Mouse (Mus musculus): ENCODE measurements around the gene Plxnd1. TPM values are rescaled to one million over a fixed set of nuclear protein-coding genes. Genes with fewer than 3 reads are reported as not detected.

Plxnd1 gene
- polyA plus RNA-seq, 1 experiment, result 66.1 TPM

GRCm38 (mm10) chr6:115968700-115969099 lies 26.1 kb downstream of the Plxnd1 start:
- Histone ChIP-seq H3K4me1 (ENCODE audit: control insufficient read depth, insufficient read depth, insufficient read length) (peaks cover 21% of the 10 kb centered on the region; the same call in 1 of the 2 replicates), H3K4me3 (ENCODE audit: extremely low read depth, insufficient read depth, insufficient read length) (no peak overlapping the region), H3K27me3 (ENCODE audit: control insufficient read depth, insufficient read depth, low read length) (no peaks in the 10 kb centered on the region), H3K27ac (ENCODE audit: insufficient read depth, low read length) (no peak overlapping the region), H3K36me3 (ENCODE audit: control insufficient read depth, insufficient read depth, low read length) (peaks cover 11% of the 10 kb centered on the region)
- no peak for TF ChIP-seq POLR2A (IDR thresholded peaks at IDR 0.05; ENCODE audit: low read depth, low read length)
- TF ChIP-seq CTCF (IDR thresholded peaks at IDR 0.05; ENCODE audit: extremely low read depth, insufficient read depth, insufficient read length, insufficient replicate concordance), result no peak
- 83% methylated on average over 6 of the region's 6 CpGs for WGBS
- no peak for DNase-seq (ENCODE audit: low read depth in 1 of 2, low spot score in 2 of 2)

- 81% methylated on average over 5 of the region's 5 CpGs for WGBS
- peaks cover 20% of the 10 kb centered on the region; the same call in 1 of the 2 replicates for H3K4me1 ChIP-seq (ENCODE audit: control insufficient read depth, insufficient read depth, insufficient read length)
- no peak overlapping the region for H3K4me3 ChIP-seq (ENCODE audit: extremely low read depth, insufficient read depth, insufficient read length)
- no peak for DNase-seq (ENCODE audit: low read depth in 1 of 2, low spot score in 2 of 2)
- no peak overlapping the region for H3K27ac ChIP-seq (ENCODE audit: insufficient read depth, low read length)
- TF ChIP-seq POLR2A (IDR thresholded peaks at IDR 0.05; ENCODE audit: low read depth, low read length), result no peak
- TF ChIP-seq CTCF (IDR thresholded peaks at IDR 0.05; ENCODE audit: extremely low read depth, insufficient read depth, insufficient read length, insufficient replicate concordance), result no peak
- no peaks in the 10 kb centered on the region for H3K27me3 ChIP-seq (ENCODE audit: control insufficient read depth, insufficient read depth, low read length)
- peaks cover 11% of the 10 kb centered on the region for H3K36me3 ChIP-seq (ENCODE audit: control insufficient read depth, insufficient read depth, low read length)
Observed at GRCm38 (mm10) chr6:115968086-115968485, 26.7 kb downstream of the Plxnd1 start.

GRCm38 (mm10) chr6:115967291-115967880 lies 27.4 kb downstream of the Plxnd1 start:
- H3K27ac ChIP-seq (ENCODE audit: insufficient read depth, low read length), result no peak overlapping the region
- WGBS, result 91% methylated on average over 15 of the region's 15 CpGs
- DNase-seq (ENCODE audit: low read depth in 1 of 2, low spot score in 2 of 2), result no peak
- peaks cover 13% of the 10 kb centered on the region for H3K36me3 ChIP-seq (ENCODE audit: control insufficient read depth, insufficient read depth, low read length)
- H3K4me1 ChIP-seq (ENCODE audit: control insufficient read depth, insufficient read depth, insufficient read length), result peaks cover 15% of the 10 kb centered on the region; the same call in 1 of the 2 replicates
- no peaks in the 10 kb centered on the region for H3K27me3 ChIP-seq (ENCODE audit: control insufficient read depth, insufficient read depth, low read length)
- no peak overlapping the region for H3K4me3 ChIP-seq (ENCODE audit: extremely low read depth, insufficient read depth, insufficient read length)
- TF ChIP-seq CTCF (IDR thresholded peaks at IDR 0.05; ENCODE audit: extremely low read depth, insufficient read depth, insufficient read length, insufficient replicate concordance), result no peak
- TF ChIP-seq POLR2A (IDR thresholded peaks at IDR 0.05; ENCODE audit: low read depth, low read length), result no peak

GRCm38 (mm10) chr6:115966227-115966966 lies 28.4 kb downstream of the Plxnd1 start:
- TF ChIP-seq POLR2A (IDR thresholded peaks at IDR 0.05; ENCODE audit: low read depth, low read length), result no peak
- TF ChIP-seq CTCF (IDR thresholded peaks at IDR 0.05; ENCODE audit: extremely low read depth, insufficient read depth, insufficient read length, insufficient replicate concordance), result no peak
- no peaks in the 10 kb centered on the region for H3K27me3 ChIP-seq (ENCODE audit: control insufficient read depth, insufficient read depth, low read length)
- no peak for DNase-seq (ENCODE audit: low read depth in 1 of 2, low spot score in 2 of 2)
- H3K4me1 ChIP-seq (ENCODE audit: control insufficient read depth, insufficient read depth, insufficient read length), result peaks cover 8% of the 10 kb centered on the region; the same call in 1 of the 2 replicates
- WGBS, result 92% methylated on average over 19 of the region's 19 CpGs
- H3K36me3 ChIP-seq (ENCODE audit: control insufficient read depth, insufficient read depth, low read length), result peaks cover 17% of the 10 kb centered on the region
- no peak overlapping the region for H3K4me3 ChIP-seq (ENCODE audit: extremely low read depth, insufficient read depth, insufficient read length)
- H3K27ac ChIP-seq (ENCODE audit: insufficient read depth, low read length), result no peak overlapping the region

GRCm38 (mm10) chr6:115963656-115964055 lies 31.1 kb downstream of the Plxnd1 start:
- DNase-seq (ENCODE audit: low read depth in 1 of 2, low spot score in 2 of 2), result no peak
- Histone ChIP-seq H3K36me3 (ENCODE audit: control insufficient read depth, insufficient read depth, low read length) (peaks cover 25% of the 10 kb centered on the region), H3K27ac (ENCODE audit: insufficient read depth, low read length) (no peak overlapping the region), H3K4me3 (ENCODE audit: extremely low read depth, insufficient read depth, insufficient read length) (no peak overlapping the region), H3K4me1 (ENCODE audit: control insufficient read depth, insufficient read depth, insufficient read length) (no peaks in the 10 kb centered on the region), H3K27me3 (ENCODE audit: control insufficient read depth, insufficient read depth, low read length) (no peaks in the 10 kb centered on the region)
- 93% methylated on average over 9 of the region's 9 CpGs for WGBS
- TF ChIP-seq POLR2A (IDR thresholded peaks at IDR 0.05; ENCODE audit: low read depth, low read length), result no peak

- WGBS, result 90% methylated on average over 23 of the region's 23 CpGs
- Histone ChIP-seq H3K4me1 (ENCODE audit: control insufficient read depth, insufficient read depth, insufficient read length) (no peaks in the 10 kb centered on the region), H3K4me3 (ENCODE audit: extremely low read depth, insufficient read depth, insufficient read length) (no peak overlapping the region), H3K36me3 (ENCODE audit: control insufficient read depth, insufficient read depth, low read length) (peaks cover 27% of the 10 kb centered on the region), H3K27me3 (ENCODE audit: control insufficient read depth, insufficient read depth, low read length) (no peaks in the 10 kb centered on the region), H3K27ac (ENCODE audit: insufficient read depth, low read length) (no peak overlapping the region)
- no peak for TF ChIP-seq POLR2A (IDR thresholded peaks at IDR 0.05; ENCODE audit: low read depth, low read length)
- no peak for TF ChIP-seq CTCF (IDR thresholded peaks at IDR 0.05; ENCODE audit: extremely low read depth, insufficient read depth, insufficient read length, insufficient replicate concordance)
- no peak for DNase-seq (ENCODE audit: low read depth in 1 of 2, low spot score in 2 of 2)
Observed at GRCm38 (mm10) chr6:115962439-115963085, 32.2 kb downstream of the Plxnd1 start.
